Mouse (Mus musculus): ENCODE measurements around the gene Gm12185. TPM values are rescaled to one million over a fixed set of nuclear protein-coding genes. Genes with fewer than 3 reads are reported as not detected.

Gm12185 gene
- polyA plus RNA-seq, 1 experiment = 0.10 TPM

GRCm38 (mm10) chr11:48859014-48859413, 133.0 kb downstream of the Gm12185 start:
- H3K4me3 ChIP-seq = peak overlapping the region; percentile 53
- H3K79me2 ChIP-seq (ENCODE audit: control insufficient read depth, insufficient read depth) = no peaks in the 10 kb centered on the region
- H3K36me3 ChIP-seq (ENCODE audit: control insufficient read depth, insufficient read depth) = no peaks in the 10 kb centered on the region
- TF ChIP-seq POLR2AphosphoS2 (IDR thresholded peaks at IDR 0.05; ENCODE audit: insufficient read length, low read depth) (no peak), SRF (IDR thresholded peaks at IDR 0.05; ENCODE audit: control insufficient read depth, insufficient read length, low read depth) (no peak), MYOD1 (IDR thresholded peaks at IDR 0.05; ENCODE audit: control insufficient read depth in 1 of 3, insufficient read length in 2 of 3, low read depth in 2 of 3) (no peak), REST (IDR thresholded peaks at IDR 0.05; ENCODE audit: insufficient read depth, insufficient read length) (no peak), MAX (IDR thresholded peaks at IDR 0.05; ENCODE audit: low read depth) (no peak), CEBPB (IDR thresholded peaks at IDR 0.05; ENCODE audit: insufficient read depth, poor library complexity, severe bottlenecking) (no peak), POLR2A (IDR thresholded peaks at IDR 0.05; ENCODE audit: insufficient read length, low read depth) (no peak), TCF3 (IDR thresholded peaks at IDR 0.05; ENCODE audit: insufficient read length, low read depth) (no peak), E2F4 (IDR thresholded peaks at IDR 0.05; ENCODE audit: insufficient read depth) (no peak), TCF12 (IDR thresholded peaks at IDR 0.05; ENCODE audit: insufficient read depth, poor library complexity, severe bottlenecking) (no peak), USF1 (IDR thresholded peaks at IDR 0.05; ENCODE audit: low read depth) (no peak)
- no peaks in the 10 kb centered on the region for H3K27me3 ChIP-seq (ENCODE audit: control insufficient read depth, insufficient read depth, insufficient read length)
- H3ac ChIP-seq (ENCODE audit: control insufficient read depth, insufficient read length) = no peak overlapping the region
- H3K4me2 ChIP-seq (ENCODE audit: low read depth) = peak overlapping the region; percentile 75

Other genes with a start within 250 kb of the Gm12185 start
- 2,993 TPM for gene Rack1, start 191.9 kb downstream of the Gm12185 start, polyA plus RNA-seq (2012; fragmentation: generic; extraction: Trizol)
- gene Trim41, start 174.9 kb downstream of the Gm12185 start, polyA plus RNA-seq (2012; fragmentation: generic; extraction: Trizol) = 31.3 TPM
- gene Trim7, start 166.1 kb downstream of the Gm12185 start, polyA plus RNA-seq (2012; fragmentation: generic; extraction: Trizol) = 5.4 TPM
- gene Gm12184, start 165.6 kb downstream of the Gm12185 start, polyA plus RNA-seq (2012; fragmentation: generic; extraction: Trizol) = 13.2 TPM
- gene Irgm1, start 120.5 kb downstream of the Gm12185 start, polyA plus RNA-seq (2012; fragmentation: generic; extraction: Trizol) = 6.9 TPM
- not detected for gene Gm5431, start 90.0 kb downstream of the Gm12185 start, polyA plus RNA-seq (2012; fragmentation: generic; extraction: Trizol)
- gene Psme2b, start 46.0 kb downstream of the Gm12185 start, polyA plus RNA-seq (2012; fragmentation: generic; extraction: Trizol) = 11.3 TPM
- gene Olfr56, start 13.3 kb downstream of the Gm12185 start, polyA plus RNA-seq (2012; fragmentation: generic; extraction: Trizol) = 0.05 TPM
- gene 9930111J21Rik1, start 12.8 kb downstream of the Gm12185 start, polyA plus RNA-seq (2012; fragmentation: generic; extraction: Trizol) = 1.1 TPM
- 0.04 TPM for gene Tgtp1, start 1.9 kb upstream of the Gm12185 start, polyA plus RNA-seq (2012; fragmentation: generic; extraction: Trizol)
- 1.4 TPM for gene 9930111J21Rik2, start 59.0 kb upstream of the Gm12185 start, polyA plus RNA-seq (2012; fragmentation: generic; extraction: Trizol)
- 0.16 TPM for gene Tgtp2, start 72.0 kb upstream of the Gm12185 start, polyA plus RNA-seq (2012; fragmentation: generic; extraction: Trizol)
- gene Ifi47, start 84.4 kb upstream of the Gm12185 start, polyA plus RNA-seq (2012; fragmentation: generic; extraction: Trizol) = 1.00 TPM
- not detected for gene Olfr1396, start 122.6 kb upstream of the Gm12185 start, polyA plus RNA-seq (2012; fragmentation: generic; extraction: Trizol)
- not detected for gene Olfr1395, start 150.0 kb upstream of the Gm12185 start, polyA plus RNA-seq (2012; fragmentation: generic; extraction: Trizol)
- not detected for gene Olfr1394, start 162.2 kb upstream of the Gm12185 start, polyA plus RNA-seq (2012; fragmentation: generic; extraction: Trizol)
- not detected for gene Btnl9, start 194.9 kb upstream of the Gm12185 start, polyA plus RNA-seq (2012; fragmentation: generic; extraction: Trizol)
- gene Zfp62, start 211.1 kb upstream of the Gm12185 start, polyA plus RNA-seq (2012; fragmentation: generic; extraction: Trizol) = 5.6 TPM